Mouse (Mus musculus) 416B (cell line): Measurements from ENCODE around the gene Ccl9.

ENCODE experiments used
- DNase-seq: peaks from one replicate; pipeline ENCODE4 v3.0.0; 2011; ENCODE audit warnings: low read depth

Gene Ccl9

GRCm38 (mm10) chr11:83578186-83578760 is at the start of gene Ccl9:
Ccl9 (minus strand) TSS chr11:83578636.
- DNase-seq: peak; percentile 81

- no peak for DNase-seq
Measured at GRCm38 (mm10) chr11:83623586-83623985, 45.1 kb upstream of the Ccl9 start.

GRCm38 (mm10) chr11:83619037-83619436 is 40.6 kb upstream of the Ccl9 start:
- DNase-seq: no peak

- DNase-seq: peak; percentile 85
Measured at GRCm38 (mm10) chr11:83618238-83618637, 39.8 kb upstream of the Ccl9 start.

- peak; percentile 70 for DNase-seq
Measured at GRCm38 (mm10) chr11:83616586-83616985, 38.1 kb upstream of the Ccl9 start.

GRCm38 (mm10) chr11:83610900-83611299 is 32.5 kb upstream of the Ccl9 start:
- no peak for DNase-seq

GRCm38 (mm10) chr11:83606396-83606795 is 28.0 kb upstream of the Ccl9 start:
- no peak for DNase-seq

GRCm38 (mm10) chr11:83605535-83605934 is 27.1 kb upstream of the Ccl9 start:
- peak; percentile 69 for DNase-seq

- peak; percentile 62 for DNase-seq
Measured at GRCm38 (mm10) chr11:83604698-83605097, 26.3 kb upstream of the Ccl9 start.

- DNase-seq: peak; percentile 49
Measured at GRCm38 (mm10) chr11:83603399-83603798, 25.0 kb upstream of the Ccl9 start.

GRCm38 (mm10) chr11:83600576-83600975 is 22.1 kb upstream of the Ccl9 start:
- peak; percentile 86 for DNase-seq

GRCm38 (mm10) chr11:83598991-83599390 is 20.6 kb upstream of the Ccl9 start:
- DNase-seq: no peak

GRCm38 (mm10) chr11:83598207-83598837 is 19.9 kb upstream of the Ccl9 start:
- peak; percentile 79 for DNase-seq

- DNase-seq: no peak
Measured at GRCm38 (mm10) chr11:83597796-83598195, 19.4 kb upstream of the Ccl9 start.

GRCm38 (mm10) chr11:83595669-83596455 is 17.4 kb upstream of the Ccl9 start:
- DNase-seq: no peak

- no peak for DNase-seq
Measured at GRCm38 (mm10) chr11:83593453-83593852, 15.0 kb upstream of the Ccl9 start.

- DNase-seq: no peak
Measured at GRCm38 (mm10) chr11:83592853-83593252, 14.4 kb upstream of the Ccl9 start, which contains the start of gene Ccl6. Ccl6 (minus strand) TSS chr11:83593087.

GRCm38 (mm10) chr11:83584232-83584631 is 5.8 kb upstream of the Ccl9 start:
- DNase-seq: peak; percentile 16

GRCm38 (mm10) chr11:83583450-83583754 is 5.0 kb upstream of the Ccl9 start:
- DNase-seq: no peak

- DNase-seq: peak; percentile 41
Measured at GRCm38 (mm10) chr11:83582626-83583449, 4.4 kb upstream of the Ccl9 start.

- no peak for DNase-seq
Measured at GRCm38 (mm10) chr11:83581626-83582610, 3.5 kb upstream of the Ccl9 start.
